Mouse (Mus musculus) ES-E14 (cell line): Measurements from ENCODE around the gene Guca2b. TPM values are rescaled to one million over a fixed set of nuclear protein-coding genes. Genes with fewer than 3 reads are reported as not detected.
A peak's percentile ranks its signal among the peaks of the same experiment; 100 is the strongest.

Source experiments
- DNase-seq: peaks from one replicate; pipeline ENCODE4 v3.0.0-alpha.2; 2013; ENCODE audit warnings: low read depth, low spot score
- H3K27ac ChIP-seq: 2 replicates; pipeline ENCODE4 v1.5.1; 2012; ENCODE audit warnings: low read depth, mild to moderate bottlenecking, low read length, moderate library complexity, mixed read lengths; ENCODE audit not compliant: poor library complexity, insufficient read depth, severe bottlenecking
- H3K36me3 ChIP-seq: 2 replicates; pipeline ENCODE4 v1.6.1; 2012; ENCODE audit warnings: mild to moderate bottlenecking, low read length, moderate library complexity, mixed read lengths; ENCODE audit not compliant: control insufficient read depth, poor library complexity, insufficient read depth, severe bottlenecking
- H3K4me1 ChIP-seq, 2 experiments: fragments of 150-350 bp in 1 of 2; sonication (generic) in 1 of 2; 2 replicates each; pipeline ENCODE4 v1.6.1; 2012; ENCODE audit warnings: low read length in 2 of 2, mild to moderate bottlenecking in 1 of 2, mixed read lengths in 1 of 2; ENCODE audit not compliant: control insufficient read depth in 2 of 2, insufficient read depth in 2 of 2, poor library complexity in 1 of 2
- H3K4me3 ChIP-seq, 2 experiments: fragments of 150-350 bp in 1 of 2; sonication (generic) in 1 of 2; 2 replicates each; pipeline ENCODE4 v1.5.1; 2012; ENCODE audit warnings: low read length in 2 of 2, low read depth in 1 of 2, mild to moderate bottlenecking in 1 of 2, mixed read lengths in 1 of 2; ENCODE audit not compliant: insufficient read depth in 1 of 2, poor library complexity in 1 of 2, severe bottlenecking in 1 of 2
- H3K9ac ChIP-seq: 2 replicates; pipeline ENCODE4 v1.6.1; 2012; ENCODE audit warnings: low read depth, mild to moderate bottlenecking, low read length, mixed read lengths; ENCODE audit not compliant: poor library complexity, insufficient read depth, severe bottlenecking
- H3K9me3 ChIP-seq: fragments of 150-350 bp; sonication (generic); 2 replicates; pipeline ENCODE4 v1.6.1; 2012; ENCODE audit warnings: low read depth, mild to moderate bottlenecking, low read length; ENCODE audit not compliant: control insufficient read depth, insufficient read depth
- CHD2 ChIP-seq: IDR thresholded peaks from 2 replicates; pipeline ENCODE4 v1.6.1; 2014; ENCODE audit warnings: mild to moderate bottlenecking, low read depth, low read length, inconsistent platforms
- HCFC1 ChIP-seq: IDR thresholded peaks from 2 replicates; pipeline ENCODE4 v1.6.1; 2012; ENCODE audit warnings: low read length, inconsistent platforms, borderline replicate concordance; ENCODE audit not compliant: insufficient read depth
- MAFK ChIP-seq: IDR thresholded peaks from 2 replicates; pipeline ENCODE4 v1.6.1; 2014; ENCODE audit warnings: mild to moderate bottlenecking, low read depth, low read length, inconsistent platforms; ENCODE audit not compliant: insufficient read depth
- ZC3H11A ChIP-seq: IDR thresholded peaks from 2 replicates; pipeline ENCODE4 v1.6.1; 2012; ENCODE audit warnings: low read depth, mild to moderate bottlenecking, inconsistent platforms, low read length, borderline replicate concordance
- ZNF384 ChIP-seq: IDR thresholded peaks from 2 replicates; pipeline ENCODE4 v1.6.1; 2012; ENCODE audit warnings: low read depth, low read length, inconsistent platforms
- in situ Hi-C, 2 experiments: fragments of 600-800 bp; cut with MboI; formaldehyde crosslinking; loops; one replicate each; pipeline ENCODE4 v1.15.1; 2025; ENCODE audit warnings: low sequenced_read_pairs in 2 of 2, inconsistent platforms in 1 of 2; ENCODE audit not compliant: unreplicated experiment in 2 of 2
- total RNA-seq: library from RNA; depleted of rRNA; stranded (reverse); fragments of 300-350 nt; gene quantifications from 2 replicates; pipeline ENCODE4 v1.2.3, GENCODE M21; 2012

Gene Guca2b
- total RNA-seq, 1 experiment = not detected

DNA sequence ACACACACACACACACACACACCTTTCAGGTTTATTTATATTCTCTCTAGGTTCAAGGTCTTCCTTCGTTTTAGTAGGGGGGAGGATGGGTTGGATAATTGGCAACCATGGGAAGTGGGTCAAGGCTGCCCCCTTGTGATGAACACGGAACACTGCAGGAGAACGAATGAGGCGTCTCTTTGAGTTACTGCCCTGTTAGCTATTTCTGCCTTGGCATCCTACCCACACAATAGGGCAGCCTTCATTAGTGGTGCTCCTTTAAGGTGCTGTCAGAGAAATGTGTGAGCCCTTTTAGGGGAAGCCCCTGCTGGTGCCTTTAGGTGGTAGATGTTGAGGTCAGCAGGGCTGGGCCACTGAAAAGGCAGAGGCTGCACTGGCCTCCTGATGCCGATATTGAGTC, 8.7 kb upstream of the Guca2b start:
- TF ChIP-seq ZC3H11A = peak; percentile 69; the same call in 1 of the 2 replicates
- TF ChIP-seq ZNF384 = no peak
- Histone ChIP-seq H3K4me1 (no peaks in the 10 kb centered on the region), H3K9me3 (no peaks in the 10 kb centered on the region), H3K36me3 (no peaks in the 10 kb centered on the region), H3K4me3 (no peak overlapping the region), H3K9ac (no peak overlapping the region), H3K27ac (no peak overlapping the region)
- in situ Hi-C loops = no loop called here
- DNase-seq = peak; percentile 62

DNA sequence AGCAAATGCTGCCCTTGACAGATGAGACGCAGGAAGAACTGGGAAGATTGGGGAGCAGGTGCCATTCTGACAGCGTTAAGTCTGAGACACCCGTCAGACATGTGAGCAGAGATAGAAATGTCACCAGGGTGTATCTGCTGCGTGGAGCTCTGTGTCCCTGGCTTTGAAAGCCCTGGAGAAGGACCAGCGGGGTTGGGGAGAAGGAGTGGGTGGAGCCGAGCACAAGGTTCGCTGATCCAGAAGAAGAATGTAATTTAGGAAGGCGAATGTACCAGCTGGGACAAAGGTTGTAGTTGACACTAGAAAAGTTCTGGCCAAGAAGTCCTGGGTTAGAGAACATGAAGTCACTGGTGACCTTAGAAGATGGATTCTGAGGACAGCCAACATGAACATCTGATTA, 7.4 kb upstream of the Guca2b start:
- Histone ChIP-seq H3K27ac (no peak overlapping the region), H3K9me3 (no peaks in the 10 kb centered on the region), H3K4me3 (no peak overlapping the region), H3K4me1 (no peaks in the 10 kb centered on the region), H3K36me3 (no peaks in the 10 kb centered on the region), H3K9ac (no peak overlapping the region)
- DNase-seq = no peak
- TF ChIP-seq ZNF384 = no peak
- TF ChIP-seq ZC3H11A = no peak
- TF ChIP-seq CHD2 = no peak
- no peak for TF ChIP-seq HCFC1
- TF ChIP-seq MAFK = no peak
- in situ Hi-C loops = no loop called here

- DNase-seq = no peak
- Histone ChIP-seq H3K36me3 (no peaks in the 10 kb centered on the region), H3K4me3 (no peak overlapping the region), H3K9me3 (no peaks in the 10 kb centered on the region), H3K9ac (no peak overlapping the region), H3K27ac (no peak overlapping the region), H3K4me1 (no peaks in the 10 kb centered on the region)
- in situ Hi-C loops = no loop called here
- no peak for TF ChIP-seq CHD2
- TF ChIP-seq MAFK = no peak
- no peak for TF ChIP-seq HCFC1
- no peak for TF ChIP-seq ZC3H11A
- no peak for TF ChIP-seq ZNF384
Measured at GRCm38 (mm10) chr4:119665166-119665565, 6.4 kb upstream of the Guca2b start.

DNA sequence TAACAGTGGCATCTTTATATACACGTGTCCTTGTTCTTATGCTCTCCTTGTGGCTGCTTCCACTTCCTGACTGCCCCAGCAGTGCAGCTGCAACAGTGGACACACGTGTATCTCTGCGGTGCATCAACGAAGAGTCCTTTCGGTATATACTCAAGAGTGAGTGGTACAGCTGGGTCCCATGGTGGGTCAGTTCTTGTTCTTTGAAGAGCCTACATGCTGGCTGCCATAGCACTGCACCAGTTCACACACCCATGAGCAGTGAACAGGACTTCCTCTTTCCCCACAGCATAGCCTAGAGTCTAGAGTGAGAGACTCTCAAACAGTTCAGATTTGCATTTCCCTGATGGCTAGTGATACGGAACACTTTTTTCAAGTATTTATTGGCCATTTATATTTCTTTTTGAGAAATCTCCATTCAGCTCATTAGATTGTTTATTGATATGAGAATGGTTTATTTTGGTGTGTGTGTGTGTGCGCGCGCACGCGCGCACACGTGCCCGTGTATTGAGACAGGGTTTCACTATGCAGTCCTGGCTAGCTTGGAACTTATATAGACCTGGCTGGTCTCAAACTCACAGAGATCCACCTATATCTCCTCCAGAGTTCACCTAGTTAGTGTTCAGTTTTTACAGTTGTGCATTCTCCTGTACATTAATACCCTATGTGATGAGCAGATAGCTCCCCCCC, 4.8 kb upstream of the Guca2b start:
- in situ Hi-C loops = no loop called here
- Histone ChIP-seq H3K9ac (no peak overlapping the region), H3K4me1 (no peaks in the 10 kb centered on the region), H3K4me3 (no peak overlapping the region), H3K36me3 (no peaks in the 10 kb centered on the region), H3K9me3 (no peaks in the 10 kb centered on the region), H3K27ac (no peak overlapping the region)
- TF ChIP-seq ZC3H11A (no peak), CHD2 (no peak), ZNF384 (no peak), HCFC1 (no peak), MAFK (no peak)
- no peak for DNase-seq

- TF ChIP-seq CHD2 = no peak
- no peak for TF ChIP-seq MAFK
- no peak for TF ChIP-seq ZC3H11A
- no peak for TF ChIP-seq HCFC1
- TF ChIP-seq ZNF384 = no peak
- no peak for DNase-seq
- H3K9ac ChIP-seq = no peak overlapping the region
- in situ Hi-C loops = no loop called here
- no peaks in the 10 kb centered on the region for H3K9me3 ChIP-seq
- no peaks in the 10 kb centered on the region for H3K4me1 ChIP-seq
- H3K36me3 ChIP-seq = no peaks in the 10 kb centered on the region
- no peak overlapping the region for H3K27ac ChIP-seq
- no peak overlapping the region for H3K4me3 ChIP-seq
Measured at GRCm38 (mm10) chr4:119662976-119663375, 4.2 kb upstream of the Guca2b start.
